Mouse (Mus musculus): ENCODE measurements around the gene Gm17349. TPM values are rescaled to one million over a fixed set of nuclear protein-coding genes. Genes with fewer than 3 reads are reported as not detected.
"Not testable (repeated sequence)": the region's sequence is repeated elsewhere in the genome, so short reads cannot be mapped to it uniquely, and the experiment has no call there.

Gene Gm17349
- not detected in 2 replicates for polyA plus RNA-seq (2015; fragmentation: Nextera tagmentation; extraction: Ambion mirVana)

DNA sequence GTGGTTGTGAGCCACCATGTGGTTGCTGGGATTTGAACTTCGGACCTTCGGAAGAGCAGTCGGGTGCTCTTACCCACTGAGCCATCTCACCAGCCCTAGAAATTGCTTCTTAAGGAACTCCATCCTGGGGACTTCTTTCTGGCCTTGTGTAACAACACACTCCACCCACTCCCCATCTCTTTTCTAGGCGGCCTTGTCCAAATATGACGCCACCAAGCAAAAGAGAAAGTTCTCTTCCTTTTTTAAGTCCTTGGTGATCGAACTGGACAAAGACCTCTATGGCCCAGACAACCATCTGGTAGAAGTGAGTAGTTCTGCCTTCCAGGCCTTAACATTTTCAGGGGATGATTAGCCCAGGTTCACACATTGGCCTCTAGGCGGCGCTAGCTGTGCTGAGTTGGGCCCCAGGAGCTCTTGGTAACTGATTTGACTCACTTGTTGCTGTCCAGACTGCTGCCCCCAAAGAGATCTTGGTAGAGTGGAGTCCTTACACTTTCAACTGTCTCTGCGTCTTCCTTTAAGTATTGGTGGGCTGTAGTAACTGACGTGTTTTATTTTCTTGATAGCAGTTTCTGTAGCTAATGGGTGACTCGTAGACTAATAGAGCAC lies at the start of gene Gm17349:
TSS of gene Gm17349 (minus strand) at position 51 of the 609 bp plus-strand sequence.
- peaks cover 59% of the 10 kb centered on the region for H3K36me3 ChIP-seq
- peaks cover 23% of the 10 kb centered on the region for H3K4me1 ChIP-seq
- 69% methylated on average over 11 of the region's 11 CpGs for WGBS
- 0 out of 2 replicates have a peak within 1 kb of the TSS, but pooled peaks have one; percentile 15 for H3K9ac ChIP-seq
- no peaks in the 10 kb centered on the region for H3K27me3 ChIP-seq
- H3K9me3 ChIP-seq = no peaks in the 10 kb centered on the region
- peak within 1 kb of the TSS; percentile 76 for H3K4me2 ChIP-seq
- no peak for ATAC-seq (ENCODE audit: borderline replicate concordance, extremely low read depth, low FRiP score, low TSS enrichment)
- no peak within 1 kb of the TSS for H3K4me3 ChIP-seq
- H3K27ac ChIP-seq = peak within 1 kb of the TSS; percentile 41

DNA sequence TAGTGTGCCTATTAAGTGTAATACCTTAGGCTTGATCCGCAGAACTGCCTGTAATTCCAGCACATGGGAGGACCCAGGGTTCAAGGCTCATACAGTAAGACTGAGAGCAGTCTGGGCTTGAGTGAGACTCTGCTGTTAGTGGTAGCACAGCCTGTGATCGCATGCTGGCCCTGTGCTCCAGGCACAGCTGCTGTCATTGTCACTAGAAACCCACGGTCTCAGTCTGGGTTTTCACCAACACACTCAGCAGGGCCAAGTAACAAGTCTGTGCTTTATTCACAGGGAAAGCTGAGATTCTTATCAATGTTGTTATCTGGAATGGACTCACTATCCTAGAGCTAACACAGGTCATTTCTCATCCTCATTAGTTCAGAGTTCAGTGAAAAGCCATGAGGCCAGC lies 48.9 kb upstream of the Gm17349 start:
- H3K27ac ChIP-seq = no peak overlapping the region
- 52% methylated on average over 3 of the region's 3 CpGs for WGBS

DNA sequence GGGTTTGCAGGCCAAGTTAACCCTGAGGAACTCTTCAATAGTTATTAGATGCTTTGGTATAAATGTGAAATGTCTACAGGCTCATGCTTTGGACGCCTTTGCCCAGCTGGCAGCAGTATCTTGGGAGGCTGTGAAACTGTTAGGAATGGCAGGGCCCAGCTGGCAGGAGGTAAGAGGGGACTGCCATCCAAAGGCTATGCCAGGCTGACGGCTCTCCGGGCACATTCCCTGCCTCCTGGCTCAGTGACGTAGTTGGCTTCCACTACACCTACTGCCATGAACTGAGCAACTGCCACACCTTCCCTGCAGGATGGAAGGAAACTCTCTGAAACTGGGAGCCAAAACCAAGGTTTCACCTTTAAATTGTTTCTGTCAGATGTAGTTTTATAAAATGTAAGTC lies 34.9 kb upstream of the Gm17349 start:
- no peaks in the 10 kb centered on the region for H3K9me3 ChIP-seq
- no peak overlapping the region for H3K9ac ChIP-seq
- no peak overlapping the region for H3K4me3 ChIP-seq
- ATAC-seq (ENCODE audit: borderline replicate concordance, extremely low read depth, low FRiP score, low TSS enrichment) = no peak
- no peaks in the 10 kb centered on the region for H3K4me1 ChIP-seq
- H3K4me2 ChIP-seq = no peak overlapping the region
- peaks cover 71% of the 10 kb centered on the region for H3K36me3 ChIP-seq
- 89% methylated on average over 4 of the region's 4 CpGs for WGBS
- no peaks in the 10 kb centered on the region for H3K27me3 ChIP-seq
- H3K27ac ChIP-seq = no peak overlapping the region

More for the DNA sequence above, 48.9 kb upstream of the Gm17349 start:
- Histone ChIP-seq H3K4me1 (no peaks in the 10 kb centered on the region), H3K4me2 (no peak overlapping the region), H3K9ac (no peak overlapping the region), H3K27me3 (no peaks in the 10 kb centered on the region), H3K4me3 (no peak overlapping the region), H3K9me3 (no peaks in the 10 kb centered on the region), H3K36me3 (0 out of 2 replicates have a peak, but pooled peaks cover 1% of the 10 kb centered on the region)
- no peak for ATAC-seq (ENCODE audit: borderline replicate concordance, extremely low read depth, low FRiP score, low TSS enrichment)

DNA sequence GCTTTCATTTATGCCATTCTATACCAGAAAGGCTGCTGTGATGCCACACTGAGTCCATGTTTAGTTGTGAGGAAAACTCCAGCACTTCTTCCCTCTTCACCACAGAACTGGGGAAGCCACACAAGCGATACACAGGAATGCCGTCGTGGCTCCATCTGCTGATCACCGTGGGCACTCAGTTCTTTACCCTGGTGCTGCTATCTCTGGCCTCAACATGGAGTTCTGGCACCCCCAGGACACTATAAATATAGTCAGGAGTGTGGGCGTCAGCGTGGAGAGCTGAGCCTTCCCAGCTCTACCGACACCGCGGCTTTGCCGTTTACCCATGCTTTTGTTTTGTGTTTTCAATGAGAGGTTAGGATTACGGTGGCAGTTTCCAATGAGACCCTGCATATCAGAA lies 31.4 kb upstream of the Gm17349 start:
- Histone ChIP-seq H3K9me3 (no peaks in the 10 kb centered on the region), H3K36me3 (peaks cover 71% of the 10 kb centered on the region), H3K27ac (no peak overlapping the region), H3K4me1 (no peaks in the 10 kb centered on the region), H3K4me3 (no peak overlapping the region), H3K9ac (no peak overlapping the region), H3K27me3 (no peaks in the 10 kb centered on the region), H3K4me2 (no peak overlapping the region)
- WGBS = 88% methylated on average over 11 of the region's 11 CpGs
- ATAC-seq (ENCODE audit: borderline replicate concordance, extremely low read depth, low FRiP score, low TSS enrichment) = no peak

DNA sequence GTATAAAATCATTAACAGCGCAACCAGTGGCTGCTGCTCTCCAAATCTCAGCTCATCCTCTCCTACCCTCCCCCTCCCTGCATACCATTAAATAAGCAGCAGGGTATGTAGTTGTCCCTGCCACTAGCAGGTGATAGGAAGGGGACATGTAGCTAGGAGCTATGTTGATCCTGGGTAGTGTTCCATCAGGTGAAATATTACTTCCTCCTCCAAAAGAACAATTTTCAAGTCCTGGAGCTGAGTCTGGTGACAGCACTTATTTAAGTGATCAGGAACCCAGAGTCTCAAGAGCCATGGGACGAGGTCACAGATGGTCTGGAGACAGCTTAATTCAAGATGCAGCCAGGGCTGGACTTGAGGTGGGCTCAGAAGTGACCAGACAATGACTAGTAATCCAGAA lies 30.3 kb upstream of the Gm17349 start:
- WGBS = 85% methylated on average over 2 of the region's 2 CpGs
- H3K4me2 ChIP-seq = no peak overlapping the region
- no peaks in the 10 kb centered on the region for H3K9me3 ChIP-seq
- no peak for ATAC-seq (ENCODE audit: borderline replicate concordance, extremely low read depth, low FRiP score, low TSS enrichment)
- H3K4me1 ChIP-seq = no peaks in the 10 kb centered on the region
- H3K9ac ChIP-seq = no peak overlapping the region
- peaks cover 61% of the 10 kb centered on the region for H3K36me3 ChIP-seq
- H3K4me3 ChIP-seq = no peak overlapping the region
- no peaks in the 10 kb centered on the region for H3K27me3 ChIP-seq
- no peak overlapping the region for H3K27ac ChIP-seq

DNA sequence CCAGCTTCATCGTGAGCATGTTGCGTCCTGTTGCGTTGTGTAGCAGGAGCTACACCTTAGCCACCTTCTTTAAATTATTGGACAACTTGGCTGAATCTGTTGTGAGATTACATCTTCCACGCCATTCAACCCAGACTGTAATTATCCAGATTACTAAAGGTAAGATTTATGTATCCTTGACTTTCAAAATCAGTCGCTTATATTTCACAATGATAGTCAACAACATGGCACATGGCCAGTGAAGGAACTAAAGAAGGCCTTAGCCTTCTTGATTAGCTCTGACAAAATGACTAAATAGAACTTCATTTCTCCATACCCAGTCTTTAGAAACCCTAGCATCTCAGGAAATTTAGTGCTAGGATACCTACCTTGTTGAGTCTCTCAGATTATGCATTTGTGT lies 27.9 kb upstream of the Gm17349 start:
- no peak for ATAC-seq (ENCODE audit: borderline replicate concordance, extremely low read depth, low FRiP score, low TSS enrichment)
- 92% methylated on average over 5 of the region's 5 CpGs for WGBS
- Histone ChIP-seq H3K9ac (no peak overlapping the region), H3K4me3 (no peak overlapping the region), H3K4me2 (no peak overlapping the region), H3K9me3 (no peaks in the 10 kb centered on the region), H3K4me1 (no peaks in the 10 kb centered on the region), H3K27me3 (no peaks in the 10 kb centered on the region), H3K36me3 (peaks cover 56% of the 10 kb centered on the region), H3K27ac (no peak overlapping the region)

DNA sequence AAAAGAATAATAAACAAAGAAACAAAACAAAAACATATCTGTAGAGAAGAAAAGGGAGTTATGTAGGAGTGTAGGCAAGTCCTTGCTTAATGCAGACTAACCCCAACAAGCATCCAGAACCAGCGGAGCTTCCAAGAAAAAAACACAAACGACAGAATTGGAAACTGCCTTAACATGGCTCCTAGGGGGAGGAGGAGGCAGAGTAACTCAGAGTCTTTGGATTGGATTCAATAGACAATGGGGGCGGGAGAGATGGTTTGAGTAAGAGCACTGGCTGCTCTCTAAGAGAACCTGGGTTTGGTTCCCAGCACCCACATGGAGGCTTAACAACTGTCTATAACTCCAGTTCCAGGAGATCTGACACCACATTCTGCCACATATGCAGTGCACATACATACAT lies 26.4 kb upstream of the Gm17349 start:
- ATAC-seq (ENCODE audit: borderline replicate concordance, extremely low read depth, low FRiP score, low TSS enrichment) = no peak
- H3K4me3 ChIP-seq = no peak overlapping the region
- 84% methylated on average over 3 of the region's 3 CpGs for WGBS
- no peak overlapping the region for H3K4me2 ChIP-seq
- no peaks in the 10 kb centered on the region for H3K9me3 ChIP-seq
- peaks cover 50% of the 10 kb centered on the region for H3K36me3 ChIP-seq
- H3K9ac ChIP-seq = no peak overlapping the region
- H3K27me3 ChIP-seq = no peaks in the 10 kb centered on the region
- no peak overlapping the region for H3K27ac ChIP-seq
- H3K4me1 ChIP-seq = peaks cover 4% of the 10 kb centered on the region; the same call in 1 of the 2 replicates

DNA sequence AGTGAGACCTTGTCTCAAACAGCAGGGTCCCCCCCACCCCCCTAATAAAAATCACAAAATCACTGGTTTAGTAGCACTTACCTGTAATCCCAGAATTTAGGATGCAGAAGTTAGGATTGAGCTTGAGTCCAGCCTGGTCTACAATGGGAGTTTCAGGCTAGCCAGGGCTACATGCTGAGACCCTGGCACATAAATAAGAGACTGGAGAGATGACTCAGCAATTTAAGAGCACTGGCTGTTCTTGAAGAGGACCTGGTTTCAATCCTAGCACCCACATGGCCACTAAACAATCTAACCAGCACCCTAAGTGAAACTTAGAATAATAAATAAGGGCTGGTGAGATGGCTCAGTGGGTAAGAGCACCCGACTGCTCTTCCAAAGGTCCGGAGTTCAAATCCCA lies 25.9 kb upstream of the Gm17349 start:
- no peak overlapping the region for H3K27ac ChIP-seq
- no peak overlapping the region for H3K9ac ChIP-seq
- no peak for ATAC-seq (ENCODE audit: borderline replicate concordance, extremely low read depth, low FRiP score, low TSS enrichment)
- 90% methylated on average over 2 of the region's 2 CpGs for WGBS
- no peaks in the 10 kb centered on the region for H3K9me3 ChIP-seq
- H3K4me2 ChIP-seq = no peak overlapping the region
- H3K36me3 ChIP-seq = peaks cover 46% of the 10 kb centered on the region
- no peaks in the 10 kb centered on the region for H3K27me3 ChIP-seq
- no peak overlapping the region for H3K4me3 ChIP-seq
- H3K4me1 ChIP-seq = peaks cover 9% of the 10 kb centered on the region; the same call in 1 of the 2 replicates

DNA sequence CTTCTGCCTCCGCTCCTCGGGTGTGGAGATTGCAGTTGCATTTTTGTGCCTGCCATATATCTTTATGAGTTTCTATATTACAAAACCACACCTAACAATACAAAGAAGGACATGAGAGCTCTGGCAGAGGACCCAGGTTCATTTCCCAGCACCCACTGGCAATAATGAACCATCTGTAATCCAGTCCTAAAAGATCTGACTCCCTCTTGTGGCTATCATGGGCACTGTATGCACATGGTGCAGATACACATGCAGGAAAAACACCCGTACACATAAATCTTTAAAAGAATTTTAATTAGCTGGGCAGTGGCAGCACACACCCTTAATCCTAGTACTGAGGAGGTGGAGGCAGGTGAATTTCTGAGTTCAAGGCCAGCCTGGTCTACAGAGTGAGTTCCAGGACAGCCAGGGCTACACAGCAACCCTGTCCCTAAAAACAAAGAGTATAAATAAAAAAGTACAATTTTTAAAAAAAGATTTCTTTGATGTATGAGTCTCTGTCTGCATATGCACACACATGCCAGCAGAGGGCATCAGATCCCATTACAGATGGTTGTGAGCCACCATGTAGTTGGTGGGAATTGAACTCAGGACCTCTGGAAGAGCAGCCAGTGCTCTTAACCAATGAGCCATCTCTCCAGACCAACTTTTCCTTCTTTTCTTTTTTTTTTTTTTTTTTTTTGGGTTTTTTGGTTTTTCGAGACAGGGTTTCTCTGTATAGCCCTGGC lies 23.9 kb upstream of the Gm17349 start:
- Histone ChIP-seq H3K4me3 (no peak overlapping the region), H3K9me3 (no peaks in the 10 kb centered on the region), H3K9ac (no peak overlapping the region), H3K27ac (no peak overlapping the region), H3K4me2 (no peak overlapping the region), H3K27me3 (no peaks in the 10 kb centered on the region), H3K4me1 (peaks cover 17% of the 10 kb centered on the region), H3K36me3 (peaks cover 36% of the 10 kb centered on the region)
- 96% methylated on average over 3 of the region's 4 CpGs for WGBS
- no peak for ATAC-seq (ENCODE audit: borderline replicate concordance, extremely low read depth, low FRiP score, low TSS enrichment)

DNA sequence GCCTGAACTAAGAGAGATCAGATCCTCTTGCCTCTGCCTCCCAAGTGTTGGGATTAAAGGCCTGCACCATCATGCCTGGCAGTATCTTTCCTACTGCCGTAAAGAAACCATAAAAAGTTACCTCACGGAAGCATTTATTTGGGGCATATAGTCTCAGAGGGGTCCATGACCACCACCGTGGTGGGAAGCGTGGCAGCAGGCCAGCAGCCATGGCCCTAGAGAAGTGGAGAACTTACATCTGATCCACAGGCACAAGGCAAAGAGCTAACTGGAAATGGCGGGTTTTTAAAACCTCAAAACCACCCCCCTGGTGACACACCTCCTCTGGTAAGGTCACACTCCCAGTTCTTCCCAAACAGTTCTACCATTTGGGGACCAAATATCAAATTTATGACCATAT lies 22.9 kb upstream of the Gm17349 start:
- Histone ChIP-seq H3K9me3 (no peaks in the 10 kb centered on the region), H3K36me3 (peaks cover 32% of the 10 kb centered on the region), H3K4me2 (no peak overlapping the region), H3K27ac (no peak overlapping the region), H3K27me3 (no peaks in the 10 kb centered on the region), H3K4me1 (peaks cover 27% of the 10 kb centered on the region), H3K9ac (no peak overlapping the region), H3K4me3 (no peak overlapping the region)
- 91% methylated on average over 5 of the region's 5 CpGs for WGBS
- ATAC-seq (ENCODE audit: borderline replicate concordance, extremely low read depth, low FRiP score, low TSS enrichment) = no peak

DNA sequence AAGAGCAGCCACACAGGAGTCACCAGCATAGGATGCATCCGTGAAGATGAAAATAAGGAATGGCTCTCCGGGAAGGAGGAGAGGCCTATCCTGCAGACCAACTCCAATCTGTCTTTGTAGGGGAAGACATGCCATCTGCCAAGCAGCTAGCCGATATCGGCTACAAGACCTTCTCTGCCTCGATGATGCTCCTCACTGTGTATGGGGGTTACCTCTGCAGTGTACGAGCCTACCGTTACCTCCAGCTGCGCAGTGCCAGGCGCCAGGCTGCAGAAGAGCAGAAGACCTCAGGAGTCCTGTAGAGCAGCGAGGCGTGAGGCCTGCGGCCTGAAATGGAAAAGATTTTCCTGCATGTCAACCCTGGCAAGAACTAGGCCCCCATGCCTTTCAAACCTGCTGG lies 22.2 kb upstream of the Gm17349 start:
- Histone ChIP-seq H3K4me2 (no peak overlapping the region), H3K27ac (no peak overlapping the region), H3K4me3 (no peak overlapping the region), H3K4me1 (peaks cover 32% of the 10 kb centered on the region), H3K36me3 (peaks cover 27% of the 10 kb centered on the region), H3K27me3 (no peaks in the 10 kb centered on the region), H3K9ac (no peak overlapping the region), H3K9me3 (no peaks in the 10 kb centered on the region)
- 91% methylated on average over 12 of the region's 12 CpGs for WGBS
- no peak for ATAC-seq (ENCODE audit: borderline replicate concordance, extremely low read depth, low FRiP score, low TSS enrichment)

DNA sequence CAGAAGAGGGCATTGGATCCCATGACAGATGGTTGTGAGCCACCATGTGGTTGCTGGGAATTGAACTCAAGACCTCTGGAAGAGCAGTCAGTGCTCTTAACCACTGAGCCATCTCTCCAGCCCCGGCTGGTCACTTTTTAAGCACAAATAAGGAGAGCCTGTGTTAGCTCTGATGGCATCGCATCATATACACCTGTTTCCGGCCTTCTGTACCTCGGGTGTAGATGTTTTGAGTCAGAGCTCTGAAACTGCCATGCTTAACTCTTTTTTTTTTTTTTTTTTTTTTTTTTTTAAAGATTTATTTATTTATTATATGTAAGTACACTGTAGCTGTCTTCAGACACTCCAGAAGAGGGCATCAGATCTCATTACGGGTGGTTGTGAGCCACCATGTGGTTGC lies 21.7 kb upstream of the Gm17349 start:
- H3K27me3 ChIP-seq; ATAC-seq (ENCODE audit: borderline replicate concordance, extremely low read depth, low FRiP score, low TSS enrichment); H3K4me2 ChIP-seq; H3K4me3 ChIP-seq; H3K27ac ChIP-seq; H3K9me3 ChIP-seq; H3K9ac ChIP-seq: not testable (repeated sequence)
- WGBS = 87% methylated on average over 5 of the region's 5 CpGs
- Histone ChIP-seq H3K4me1 (peaks cover 35% of the 10 kb centered on the region), H3K36me3 (peaks cover 27% of the 10 kb centered on the region)
